Mouse (Mus musculus) midbrain, embryonic 12.5 days (tissue): Measurements from ENCODE around the gene Mpzl1. TPM values are rescaled to one million over a fixed set of nuclear protein-coding genes. Genes with fewer than 3 reads are reported as not detected.

Experiments
- ATAC-seq: fragments of 200-750 bp; cut with Nextera tagmentation; 2 replicates; pipeline ENCODE4 v1.8.0; 2017; ENCODE audit warnings: low read depth, moderate TSS enrichment, moderate library complexity; ENCODE audit not compliant: low FRiP score
- H3K27ac ChIP-seq: fragments of 300-500 bp; sonication (generic); replicated peaks from 2 replicates; pipeline ENCODE4 v1.5.1; 2016; ENCODE audit warnings: mild to moderate bottlenecking
- H3K27me3 ChIP-seq: fragments of 300-500 bp; sonication (generic); 2 replicates; pipeline ENCODE4 v1.6.1; 2016; ENCODE audit warnings: mild to moderate bottlenecking
- H3K36me3 ChIP-seq: fragments of 300-500 bp; sonication (generic); 2 replicates; pipeline ENCODE4 v1.6.1; 2016
- H3K4me1 ChIP-seq: fragments of 300-500 bp; sonication (generic); 2 replicates; pipeline ENCODE4 v1.6.1; 2016
- H3K4me2 ChIP-seq: fragments of 300-500 bp; sonication (generic); replicated peaks from 2 replicates; pipeline ENCODE4 v1.6.1; 2016; ENCODE audit warnings: mild to moderate bottlenecking, moderate library complexity
- H3K4me3 ChIP-seq: fragments of 300-500 bp; sonication (generic); 2 replicates; pipeline ENCODE4 v1.5.1; 2016; ENCODE audit warnings: mild to moderate bottlenecking
- H3K9ac ChIP-seq: fragments of 300-500 bp; sonication (generic); replicated peaks from 2 replicates; pipeline ENCODE4 v1.6.1; 2016; ENCODE audit warnings: mild to moderate bottlenecking, moderate library complexity
- H3K9me3 ChIP-seq: fragments of 300-500 bp; sonication (generic); 2 replicates; pipeline ENCODE4 v1.6.1; 2016; ENCODE audit warnings: mild to moderate bottlenecking
- WGBS: fragments of 180-500 bp; shearing (Covaris S2); methylation state at CpG from one replicate; pipeline ENCODE4 v1.1.7; 2016; 5-methylcytosine and 5-hydroxymethylcytosine counted together
- polyA plus RNA-seq: library from polyadenylated mRNA; unstranded; fragments of >200 nt; fragmentation: Nextera tagmentation; extraction: Ambion mirVana; gene quantifications from 2 replicates; pipeline ENCODE4 v1.2.1, GENCODE M21; 2016

Gene Mpzl1
- polyA plus RNA-seq, 1 experiment from 2014 or later: 133 TPM

- Histone ChIP-seq H3K36me3 (no peaks in the 10 kb centered on the region), H3K27me3 (no peaks in the 10 kb centered on the region), H3K4me1 (no peaks in the 10 kb centered on the region), H3K27ac (no peak overlapping the region), H3K4me2 (no peak overlapping the region), H3K4me3 (no peak overlapping the region), H3K9me3 (no peaks in the 10 kb centered on the region), H3K9ac (no peak overlapping the region)
- 92% methylated on average over 14 of the region's 14 CpGs for WGBS
- no peak for ATAC-seq
These were observed 19.0 kb upstream of the Mpzl1 start for GRCm38 (mm10) chr1:165653126-165653885.

- H3K27ac ChIP-seq: no peak overlapping the region
- no peak for ATAC-seq
- H3K4me3 ChIP-seq: no peak overlapping the region
- no peaks in the 10 kb centered on the region for H3K36me3 ChIP-seq
- no peak overlapping the region for H3K4me2 ChIP-seq
- H3K9ac ChIP-seq: no peak overlapping the region
- 70% methylated on average over 2 of the region's 2 CpGs for WGBS
- no peaks in the 10 kb centered on the region for H3K4me1 ChIP-seq
- no peaks in the 10 kb centered on the region for H3K27me3 ChIP-seq
- H3K9me3 ChIP-seq: no peaks in the 10 kb centered on the region
These were observed 18.2 kb upstream of the Mpzl1 start for GRCm38 (mm10) chr1:165652507-165652906.

- no peak for ATAC-seq
- no peak overlapping the region for H3K9ac ChIP-seq
- WGBS: 84% methylated on average over 5 of the region's 5 CpGs
- no peaks in the 10 kb centered on the region for H3K4me1 ChIP-seq
- H3K27me3 ChIP-seq: no peaks in the 10 kb centered on the region
- H3K36me3 ChIP-seq: no peaks in the 10 kb centered on the region
- no peak overlapping the region for H3K27ac ChIP-seq
- H3K4me3 ChIP-seq: no peak overlapping the region
- H3K9me3 ChIP-seq: no peaks in the 10 kb centered on the region
- no peak overlapping the region for H3K4me2 ChIP-seq
These were observed 16.8 kb upstream of the Mpzl1 start for GRCm38 (mm10) chr1:165651158-165651557.

- H3K9ac ChIP-seq: no peak overlapping the region
- H3K36me3 ChIP-seq: no peaks in the 10 kb centered on the region
- 80% methylated on average over 4 of the region's 4 CpGs for WGBS
- ATAC-seq: no peak
- no peaks in the 10 kb centered on the region for H3K27me3 ChIP-seq
- no peak overlapping the region for H3K4me2 ChIP-seq
- H3K9me3 ChIP-seq: no peaks in the 10 kb centered on the region
- H3K4me3 ChIP-seq: no peak overlapping the region
- no peak overlapping the region for H3K27ac ChIP-seq
- H3K4me1 ChIP-seq: no peaks in the 10 kb centered on the region
These were observed 10.8 kb upstream of the Mpzl1 start for GRCm38 (mm10) chr1:165645102-165645501.

- Histone ChIP-seq H3K9ac (no peak overlapping the region), H3K4me3 (no peak overlapping the region), H3K27ac (no peak overlapping the region), H3K4me1 (no peaks in the 10 kb centered on the region), H3K4me2 (no peak overlapping the region), H3K9me3 (no peaks in the 10 kb centered on the region), H3K27me3 (no peaks in the 10 kb centered on the region), H3K36me3 (no peaks in the 10 kb centered on the region)
- no peak for ATAC-seq
- WGBS: 75% methylated on average over 5 of the region's 5 CpGs
These were observed 9.4 kb upstream of the Mpzl1 start for GRCm38 (mm10) chr1:165643735-165644134.

GRCm38 (mm10) chr1:165642780-165643311, 8.5 kb upstream of the Mpzl1 start:
- WGBS: under 1% methylated on average over 16 of the region's 16 CpGs
- Histone ChIP-seq H3K9me3 (no peaks in the 10 kb centered on the region), H3K4me1 (no peaks in the 10 kb centered on the region), H3K27ac (peak overlapping the region; percentile 93), H3K9ac (peak overlapping the region; percentile 87), H3K4me3 (peak overlapping the region; percentile 68), H3K27me3 (no peaks in the 10 kb centered on the region), H3K4me2 (peak overlapping the region; percentile 60), H3K36me3 (no peaks in the 10 kb centered on the region)
- peak; percentile 83 for ATAC-seq

GRCm38 (mm10) chr1:165641786-165642771, 7.7 kb upstream of the Mpzl1 start:
- no peaks in the 10 kb centered on the region for H3K27me3 ChIP-seq
- H3K4me1 ChIP-seq: no peaks in the 10 kb centered on the region
- WGBS: under 1% methylated on average over 75 of the region's 75 CpGs
- peak overlapping the region; percentile 93 for H3K27ac ChIP-seq
- ATAC-seq: peak; percentile 83
- H3K4me3 ChIP-seq: peak overlapping the region; percentile 68
- H3K4me2 ChIP-seq: peak overlapping the region; percentile 60
- no peaks in the 10 kb centered on the region for H3K36me3 ChIP-seq
- peak overlapping the region; percentile 87 for H3K9ac ChIP-seq
- H3K9me3 ChIP-seq: no peaks in the 10 kb centered on the region

- ATAC-seq: peak; percentile 28; the same call in 1 of the 2 replicates
- 5% methylated on average over 16 of the region's 16 CpGs for WGBS
- Histone ChIP-seq H3K4me2 (peak overlapping the region; percentile 60; the same call in 1 of the 2 replicates), H3K9ac (no peak overlapping the region), H3K36me3 (no peaks in the 10 kb centered on the region), H3K9me3 (no peaks in the 10 kb centered on the region), H3K27ac (no peak overlapping the region), H3K4me3 (peak overlapping the region; percentile 68), H3K27me3 (no peaks in the 10 kb centered on the region), H3K4me1 (no peaks in the 10 kb centered on the region)
These were observed 7.0 kb upstream of the Mpzl1 start for GRCm38 (mm10) chr1:165641271-165641771.

- Histone ChIP-seq H3K4me3 (no peak overlapping the region), H3K36me3 (no peaks in the 10 kb centered on the region), H3K4me1 (peaks cover 28% of the 10 kb centered on the region), H3K4me2 (no peak overlapping the region), H3K9me3 (no peaks in the 10 kb centered on the region), H3K27me3 (no peaks in the 10 kb centered on the region), H3K27ac (no peak overlapping the region), H3K9ac (no peak overlapping the region)
- no peak for ATAC-seq
- WGBS: 83% methylated on average over 8 of the region's 8 CpGs
These were observed 2.0 kb upstream of the Mpzl1 start for GRCm38 (mm10) chr1:165636289-165636688.

GRCm38 (mm10) chr1:165635055-165635897, 938 bp upstream of the Mpzl1 start:
- Histone ChIP-seq H3K27ac (peak overlapping the region; percentile 97), H3K4me2 (peak overlapping the region; percentile 70), H3K9ac (peak overlapping the region; percentile 53; the same call in 1 of the 2 replicates), H3K4me1 (peaks cover 34% of the 10 kb centered on the region), H3K9me3 (no peaks in the 10 kb centered on the region), H3K4me3 (peak overlapping the region; percentile 85), H3K36me3 (no peaks in the 10 kb centered on the region), H3K27me3 (no peaks in the 10 kb centered on the region)
- 20% methylated on average over 17 of the region's 17 CpGs for whole genome bisulfite sequencing
- ATAC-seq: no peak

GRCm38 (mm10) chr1:165633345-165633744, 993 bp downstream of the Mpzl1 start:
- peak overlapping the region; percentile 97; the same call in 1 of the 2 replicates for H3K27ac ChIP-seq
- no peaks in the 10 kb centered on the region for H3K9me3 ChIP-seq
- ATAC-seq: no peak
- no peaks in the 10 kb centered on the region for H3K36me3 ChIP-seq
- peak overlapping the region; percentile 85 for H3K4me3 ChIP-seq
- 5% methylated on average over 12 of the region's 12 CpGs for WGBS
- H3K9ac ChIP-seq: peak overlapping the region; percentile 93
- H3K4me2 ChIP-seq: peak overlapping the region; percentile 70
- no peaks in the 10 kb centered on the region for H3K27me3 ChIP-seq
- peaks cover 43% of the 10 kb centered on the region for H3K4me1 ChIP-seq
